Mouse (Mus musculus) small intestine, adult 2 months (tissue): Measurements from ENCODE around the gene Pacsin3. TPM values are rescaled to one million over a fixed set of nuclear protein-coding genes. Genes with fewer than 3 reads are reported as not detected.
A peak's percentile ranks its signal among the peaks of the same experiment; 100 is the strongest.

Source experiments
- H3K27ac ChIP-seq: fragments of 200-500 bp; 2 replicates; pipeline ENCODE4 v1.5.1; 2012; ENCODE audit warnings: low read depth, low read length, control low read depth, inconsistent platforms; ENCODE audit not compliant: insufficient read depth
- H3K27me3 ChIP-seq: fragments of 200-500 bp; 2 replicates; pipeline ENCODE4 v1.6.1; 2012; ENCODE audit warnings: mild to moderate bottlenecking, moderate library complexity, low read length, inconsistent platforms; ENCODE audit not compliant: control insufficient read depth, insufficient read depth
- H3K36me3 ChIP-seq: fragments of 200-500 bp; 2 replicates; pipeline ENCODE4 v1.6.1; 2012; ENCODE audit warnings: mild to moderate bottlenecking, low read length, control low read depth, inconsistent platforms; ENCODE audit not compliant: control insufficient read depth, insufficient read depth
- H3K4me1 ChIP-seq: fragments of 200-500 bp; 2 replicates; pipeline ENCODE4 v1.6.1; 2012; ENCODE audit warnings: low read length, inconsistent platforms, mixed read lengths; ENCODE audit not compliant: control insufficient read depth, insufficient read depth, insufficient read length
- H3K4me3 ChIP-seq: fragments of 200-500 bp; 2 replicates; pipeline ENCODE4 v1.5.1; 2012; ENCODE audit warnings: low read depth, mild to moderate bottlenecking, control low read depth, inconsistent platforms, low read length, moderate library complexity
- CTCF ChIP-seq: fragments of 200-500 bp; IDR thresholded peaks from 2 replicates; pipeline ENCODE4 v1.5.1; 2012; ENCODE audit warnings: low read depth, mild to moderate bottlenecking, control low read depth, inconsistent platforms, low read length, moderate library complexity, mixed read lengths; ENCODE audit not compliant: insufficient replicate concordance, insufficient read length; ENCODE audit errors: extremely low read depth
- POLR2A ChIP-seq: fragments of 200-500 bp; IDR thresholded peaks from 2 replicates; pipeline ENCODE4 v1.6.1; 2012; ENCODE audit warnings: low read depth, mild to moderate bottlenecking, control low read depth, inconsistent platforms, low read length, moderate library complexity
- WGBS: fragments of 180-500 bp; shearing (Covaris S2); methylation state at CpG from one replicate; pipeline ENCODE4 v1.1.7; 2018; 5-methylcytosine and 5-hydroxymethylcytosine counted together
- polyA plus RNA-seq: library from polyadenylated mRNA; depleted of rRNA; stranded (reverse); fragments of >200 nt; gene quantifications from 2 replicates; pipeline ENCODE4 v1.2.3, GENCODE M21; 2012; rRNA removed

Pacsin3 gene
- polyA plus RNA-seq, 1 experiment, result 3.4 TPM

- H3K36me3 ChIP-seq, result no peaks in the 10 kb centered on the region
- H3K4me3 ChIP-seq, result no peak overlapping the region
- no peak for TF ChIP-seq CTCF
- TF ChIP-seq POLR2A, result no peak
- no peaks in the 10 kb centered on the region for H3K27me3 ChIP-seq
- WGBS, result 96% methylated on average over 9 of the region's 9 CpGs
- no peak overlapping the region for H3K27ac ChIP-seq
- peaks cover 10% of the 10 kb centered on the region for H3K4me1 ChIP-seq
Measured at GRCm38 (mm10) chr2:91305926-91306325, 50.2 kb downstream of the Pacsin3 start.

GRCm38 (mm10) chr2:91306589-91306988, 50.8 kb downstream of the Pacsin3 start:
- peaks cover 12% of the 10 kb centered on the region for H3K4me1 ChIP-seq
- H3K27me3 ChIP-seq, result no peaks in the 10 kb centered on the region
- no peak overlapping the region for H3K27ac ChIP-seq
- H3K4me3 ChIP-seq, result no peak overlapping the region
- TF ChIP-seq POLR2A, result no peak
- no peak for TF ChIP-seq CTCF
- no peaks in the 10 kb centered on the region for H3K36me3 ChIP-seq

GRCm38 (mm10) chr2:91308680-91309079, 52.9 kb downstream of the Pacsin3 start:
- H3K27me3 ChIP-seq, result no peaks in the 10 kb centered on the region
- TF ChIP-seq POLR2A (no peak), CTCF (no peak)
- H3K4me1 ChIP-seq, result peaks cover 15% of the 10 kb centered on the region
- H3K36me3 ChIP-seq, result no peaks in the 10 kb centered on the region
- peak overlapping the region; percentile 8; the same call in 1 of the 2 replicates for H3K27ac ChIP-seq
- 12% methylated on average over 5 of the region's 5 CpGs for WGBS
- H3K4me3 ChIP-seq, result no peak overlapping the region

- WGBS, result 41% methylated on average over 3 of the region's 3 CpGs
- TF ChIP-seq POLR2A, result no peak
- no peak for TF ChIP-seq CTCF
- Histone ChIP-seq H3K4me3 (no peak overlapping the region), H3K27ac (no peak overlapping the region), H3K36me3 (no peaks in the 10 kb centered on the region), H3K4me1 (peaks cover 15% of the 10 kb centered on the region), H3K27me3 (no peaks in the 10 kb centered on the region)
Measured at GRCm38 (mm10) chr2:91309546-91309945, 53.8 kb downstream of the Pacsin3 start.

GRCm38 (mm10) chr2:91312578-91313311, 57.0 kb downstream of the Pacsin3 start:
- no peak overlapping the region for H3K27ac ChIP-seq
- TF ChIP-seq CTCF (no peak), POLR2A (no peak)
- H3K27me3 ChIP-seq, result no peaks in the 10 kb centered on the region
- WGBS, result 50% methylated on average over 10 of the region's 10 CpGs
- H3K4me1 ChIP-seq, result peaks cover 12% of the 10 kb centered on the region
- no peaks in the 10 kb centered on the region for H3K36me3 ChIP-seq
- H3K4me3 ChIP-seq, result no peak overlapping the region

- H3K27ac ChIP-seq, result no peak overlapping the region
- TF ChIP-seq POLR2A (no peak), CTCF (no peak)
- H3K36me3 ChIP-seq, result no peaks in the 10 kb centered on the region
- no peaks in the 10 kb centered on the region for H3K27me3 ChIP-seq
- no peak overlapping the region for H3K4me3 ChIP-seq
- 90% methylated on average over 7 of the region's 7 CpGs for WGBS
- peaks cover 8% of the 10 kb centered on the region for H3K4me1 ChIP-seq
Measured at GRCm38 (mm10) chr2:91314184-91314583, 58.4 kb downstream of the Pacsin3 start.

Other genes with a start within 250 kb of the Pacsin3 start
- 0.32 and 0.51 TPM in 2 replicates for gene Rapsn, start 220.3 kb upstream of the Pacsin3 start, polyA plus RNA-seq
- 41.9 and 79.4 TPM in 2 replicates for gene Psmc3, start 201.9 kb upstream of the Pacsin3 start, polyA plus RNA-seq
- 16.9 and 17.8 TPM in 2 replicates for gene Slc39a13, start 185.5 kb upstream of the Pacsin3 start, polyA plus RNA-seq
- gene Spi1, start 173.6 kb upstream of the Pacsin3 start, polyA plus RNA-seq, result 20.3 and 28.8 TPM in 2 replicates
- gene Mybpc3, start 137.8 kb upstream of the Pacsin3 start, polyA plus RNA-seq, result 0.04 and 0.05 TPM in 2 replicates
- 6.8 and 12.2 TPM in 2 replicates for gene Madd, start 72.1 kb upstream of the Pacsin3 start, polyA plus RNA-seq
- 39.6 and 126 TPM in 2 replicates for gene Nr1h3, start 53.1 kb upstream of the Pacsin3 start, polyA plus RNA-seq
- gene Acp2, start 53.1 kb upstream of the Pacsin3 start, polyA plus RNA-seq, result 12.5 and 24.7 TPM in 2 replicates
- 2.1 and 3.3 TPM in 2 replicates for gene Ddb2, start 19.0 kb upstream of the Pacsin3 start, polyA plus RNA-seq
- 17.6 and 34.6 TPM in 2 replicates for gene Arfgap2, start 9.0 kb downstream of the Pacsin3 start, polyA plus RNA-seq
- gene 1110051M20Rik, start 188.8 kb downstream of the Pacsin3 start, polyA plus RNA-seq, result 2.5 and 3.9 TPM in 2 replicates
- gene Lrp4, start 201.6 kb downstream of the Pacsin3 start, polyA plus RNA-seq, result 6.4 and 12.0 TPM in 2 replicates